ENCODE assay signal across 26 mouse cellular contexts in genomic region chr6:12602161-12602560, GRCm38 (mm10).
DNase-seq lines count a peak whose midpoint lies in the region; ATAC-seq lines count a peak whose summit lies in the region.
"Had no signal": no experiment of that assay in that cellular context is flagged by ENCODE, and none has a peak within 500 bp of the region (broad histone marks: within the 10 kb centered on the region; RNA-seq: fewer than 3 reads in every experiment).

No protein-coding gene starts in this region.

- 0 out of 2 replicates have a peak overlapping the region, but pooled peaks have one; percentile 26 for H3K27ac ChIP-seq in midbrain, embryonic 15.5 days
- H3K27ac ChIP-seq in midbrain, embryonic 10.5 days (replicated peaks), result no peak overlapping the region
- H3K27ac ChIP-seq: forebrain, embryonic 10.5 days; forebrain, embryonic 13.5 days; heart, adult 2 months; heart, embryonic 10.5 days; heart, embryonic 13.5 days; hindbrain, embryonic 14.5 days; hindbrain, postnatal 0 days had no signal

- H3K4me2 ChIP-seq in midbrain, embryonic 15.5 days, result no peak overlapping the region
- H3K4me2 ChIP-seq: forebrain, embryonic 13.5 days; heart, embryonic 13.5 days; hindbrain, embryonic 14.5 days had no signal

- peak; percentile 1 to 7 for DNase-seq in adrenal gland, postnatal 36 days
- DNase-seq in adrenal gland, adult 8-10 months, result no peak
- DNase-seq in midbrain, embryonic 10.5 days (ENCODE audit: low spot score), result no peak
- peak; percentile 19 for DNase-seq in Muller cell, postnatal 12 days (ENCODE audit: inconsistent ontology term)
- no peak for DNase-seq in urinary bladder, postnatal 25 days (ENCODE audit: low spot score)
- no peak for DNase-seq in cerebellum, postnatal 36 days
- DNase-seq: adrenal gland, postnatal 25 days; cerebellum, adult 11-12 months; cerebellum, adult 8-10 months; gastrocnemius, postnatal 10 days; gastrocnemius, postnatal 36 days; heart, adult 2 months; heart, postnatal 14 days; heart, postnatal 4 days had no signal

- no peaks in the 10 kb centered on the region for H3K36me3 ChIP-seq in midbrain, embryonic 15.5 days (replicated peaks)
- H3K36me3 ChIP-seq in midbrain, embryonic 10.5 days, result no peaks in the 10 kb centered on the region
- H3K36me3 ChIP-seq: forebrain, embryonic 10.5 days; heart, embryonic 10.5 days; heart, embryonic 13.5 days had no signal

- ATAC-seq in midbrain, embryonic 15.5 days (replicated peaks), result no peak
- ATAC-seq: CD4-positive, CD25-positive, alpha-beta regulatory T cell, adult 4 months; inflammation-experienced regulatory T-cells, adult 6 months; intestine, embryonic 16.5 days; Patski had no signal

- 70% methylated on average over 4 of the region's 4 CpGs for WGBS in midbrain, embryonic 15.5 days
- WGBS in midbrain, embryonic 10.5 days, result 89% methylated on average over 4 of the region's 4 CpGs

- H3K4me3 ChIP-seq in midbrain, embryonic 15.5 days, result no peak overlapping the region
- no peak overlapping the region for H3K4me3 ChIP-seq in midbrain, embryonic 10.5 days
- H3K4me3 ChIP-seq: forebrain, embryonic 10.5 days; forebrain, embryonic 13.5 days; heart, adult 2 months; heart, embryonic 10.5 days; heart, embryonic 13.5 days had no signal

- no peaks in the 10 kb centered on the region for H3K9me3 ChIP-seq in midbrain, embryonic 15.5 days
- no peaks in the 10 kb centered on the region for H3K9me3 ChIP-seq in midbrain, embryonic 10.5 days (replicated peaks)
- H3K9me3 ChIP-seq: forebrain, embryonic 10.5 days; forebrain, embryonic 13.5 days; heart, embryonic 10.5 days; heart, embryonic 13.5 days had no signal

- H3K9ac ChIP-seq in midbrain, embryonic 15.5 days, result no peak overlapping the region
- H3K9ac ChIP-seq: forebrain, embryonic 13.5 days; forebrain, postnatal 0 days; heart, embryonic 13.5 days; hindbrain, embryonic 14.5 days had no signal

- H3K4me1 ChIP-seq in midbrain, embryonic 15.5 days, result peaks cover 14% of the 10 kb centered on the region; the same call in 1 of the 2 replicates
- peaks cover 4% of the 10 kb centered on the region; the same call in 1 of the 2 replicates for H3K4me1 ChIP-seq in midbrain, embryonic 10.5 days
- H3K4me1 ChIP-seq: heart, embryonic 10.5 days; heart, embryonic 13.5 days had no signal

- H3K27me3 ChIP-seq in midbrain, embryonic 15.5 days (replicated peaks), result no peaks in the 10 kb centered on the region
- H3K27me3 ChIP-seq in midbrain, embryonic 10.5 days (ENCODE audit: low read depth, poor library complexity, severe bottlenecking), result no peaks in the 10 kb centered on the region
- H3K27me3 ChIP-seq: forebrain, embryonic 13.5 days; heart, embryonic 13.5 days; Patski had no signal

Comparison
In these comparisons a context has a peak if more than half of its experiments do, and no peak if none do; other contexts are left out.
1. DNase-seq: peak in adrenal gland, postnatal 36 days (2 of 2) and Muller cell, postnatal 12 days (single experiment); none in adrenal gland, adult 8-10 months (single experiment), midbrain, embryonic 10.5 days (single experiment), urinary bladder, postnatal 25 days (single experiment) and cerebellum, postnatal 36 days (0 of 2).